Mouse (Mus musculus) B cell, adult 2 months (primary cell): ENCODE results near the gene Fam20c.

Experiments
- DNase-seq, 2 experiments: peaks; one replicate each; pipeline ENCODE4 v3.0.0; 2022

The Fam20c gene

DNA sequence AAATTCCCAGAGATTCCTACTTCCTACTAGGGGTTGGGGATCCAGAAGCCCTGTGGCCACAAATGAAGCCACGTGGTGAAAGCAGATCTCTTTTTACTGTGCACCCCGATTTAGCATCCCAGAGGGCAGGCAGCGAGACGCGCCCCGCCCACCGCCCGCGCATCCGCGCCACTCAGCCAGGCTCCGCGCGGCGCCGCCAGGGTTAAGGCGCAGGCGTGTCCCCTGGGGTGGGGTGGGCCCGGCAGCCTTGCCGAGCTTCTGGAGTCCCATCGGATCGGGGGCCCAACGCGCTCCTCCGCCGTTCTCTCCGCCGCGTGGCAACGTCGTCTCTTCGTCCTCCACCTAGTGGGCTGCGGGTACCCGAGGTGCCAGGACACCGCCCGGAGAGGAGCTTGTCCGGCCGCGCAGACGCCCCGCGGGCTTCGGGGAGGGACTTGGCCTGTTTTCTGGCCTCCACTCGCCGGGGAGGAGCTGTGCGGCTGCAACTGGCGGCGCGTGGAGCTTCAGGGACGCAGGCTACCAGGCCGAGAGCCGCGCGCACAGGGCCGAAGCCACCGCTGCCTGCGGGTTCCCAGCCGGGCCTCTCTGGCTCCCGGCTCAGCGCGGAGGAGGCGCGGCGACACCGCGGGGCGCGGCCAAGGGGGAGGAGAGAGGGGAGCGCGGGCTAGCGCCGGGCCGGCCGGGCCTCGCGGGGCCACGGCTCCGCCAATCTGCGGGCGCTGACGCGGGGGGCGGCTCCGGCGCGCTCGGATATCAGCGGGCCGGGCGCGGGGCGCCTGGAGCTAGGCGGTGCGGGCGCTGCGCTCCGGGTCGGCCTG, at the start of gene Fam20c:
Gene Fam20c (plus strand): TSS at position 212 of the 818 bp plus-strand sequence.
- no peak for DNase-seq

DNA sequence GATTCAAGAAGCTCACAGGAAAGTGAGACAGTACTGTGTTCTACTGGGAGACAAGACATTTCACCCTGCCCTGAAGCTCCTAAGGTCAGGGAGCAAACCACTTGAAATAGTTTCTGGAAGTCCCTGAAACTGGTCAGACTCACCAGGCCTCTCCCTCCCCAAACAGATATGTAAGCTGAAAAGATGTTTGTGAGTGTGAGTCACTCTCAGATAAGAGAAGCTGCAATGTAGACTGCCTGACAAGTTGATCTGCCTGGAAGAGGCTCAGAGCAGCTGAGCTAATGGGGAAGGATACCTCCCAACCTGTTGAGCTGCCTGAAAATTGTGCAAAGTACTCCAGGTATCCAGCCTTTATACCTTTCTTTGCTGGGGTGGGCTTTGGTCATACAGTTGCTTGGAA, 46.9 kb upstream of the Fam20c start:
- no peak for DNase-seq

DNA sequence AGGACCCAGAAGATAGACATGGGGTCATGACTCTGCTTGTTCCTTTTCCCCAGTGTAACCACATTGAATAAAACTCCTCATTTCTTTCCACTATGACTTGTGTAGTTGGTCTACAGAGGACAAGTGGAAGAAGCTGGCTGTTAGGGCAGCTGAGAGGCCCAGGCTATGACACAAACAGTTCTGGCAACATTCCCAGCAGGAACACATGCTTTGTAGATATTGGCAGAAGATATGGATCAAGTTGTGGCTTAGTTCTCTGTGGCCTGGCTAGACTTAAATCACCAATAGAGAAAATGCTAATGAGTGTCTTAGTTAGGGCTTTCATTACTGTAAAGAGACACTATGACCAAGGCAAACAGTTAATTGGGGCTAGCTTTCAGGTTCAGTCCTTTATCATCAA, 45.7 kb upstream of the Fam20c start:
- no peak for DNase-seq

DNA sequence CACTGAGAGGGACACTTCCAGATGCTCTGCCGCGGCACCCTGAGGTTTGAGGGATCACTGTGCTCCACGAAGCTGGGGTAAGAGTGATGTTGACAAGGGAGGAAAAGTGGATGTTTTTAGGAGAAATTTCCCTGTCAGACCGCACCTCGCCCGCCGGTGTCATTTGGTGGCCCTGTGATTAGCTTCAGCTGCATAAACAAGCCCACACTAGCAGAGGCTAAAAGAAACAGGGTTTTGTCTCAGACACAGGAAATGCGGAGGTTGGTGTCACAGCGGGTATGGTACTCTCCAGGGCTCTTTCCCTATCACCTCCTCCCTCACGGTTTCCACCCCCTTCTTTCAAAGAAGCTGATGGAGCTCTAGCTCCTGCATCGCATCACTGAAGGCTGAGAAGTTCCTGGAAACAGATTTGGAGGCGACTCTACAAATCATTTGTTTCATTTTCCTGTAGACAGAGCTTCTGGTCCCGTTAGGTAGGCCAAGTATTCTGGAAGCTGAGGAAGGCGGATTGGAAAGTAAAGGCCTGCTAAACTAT, 38.7 kb upstream of the Fam20c start:
- no peak for DNase-seq

DNA sequence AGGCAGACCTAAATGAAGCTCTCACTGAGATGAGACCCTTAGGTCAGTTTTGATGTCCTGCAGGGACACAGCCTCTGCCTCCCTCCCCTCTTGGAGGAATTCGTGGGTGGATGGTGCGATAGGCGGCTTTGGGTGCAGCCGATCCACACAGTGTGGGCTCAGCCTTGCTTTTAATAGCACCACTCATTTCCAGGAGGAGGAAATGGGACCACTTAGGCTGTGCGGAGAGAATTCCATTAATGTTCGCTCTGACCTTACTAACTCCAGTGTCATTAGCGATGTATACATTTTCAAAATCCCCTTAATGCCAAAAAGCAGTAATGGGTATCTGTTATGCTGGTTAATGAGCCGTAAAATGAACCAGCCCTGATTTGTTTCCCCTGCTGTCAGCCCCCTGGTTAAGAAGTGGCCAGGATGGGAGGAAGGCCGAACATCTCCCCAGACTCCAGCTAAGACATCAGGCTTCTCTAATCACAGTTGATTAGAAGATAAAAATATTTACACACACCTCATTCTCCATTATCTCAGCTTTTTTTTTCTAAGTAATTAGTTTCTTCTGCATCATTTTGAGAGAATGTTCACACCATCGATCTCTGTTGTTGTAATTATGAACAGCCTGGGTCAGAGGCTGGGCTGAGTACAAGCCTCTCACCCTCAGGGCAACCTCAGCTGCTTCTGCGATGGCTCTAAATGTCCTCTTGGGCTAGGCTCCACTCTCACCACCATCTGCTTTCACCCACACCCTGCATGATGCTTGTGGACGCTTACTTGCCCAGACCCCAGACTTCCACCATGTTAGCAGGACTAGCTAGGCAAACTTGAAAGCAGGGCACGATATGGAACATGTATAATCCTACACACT, 33.8 kb upstream of the Fam20c start:
- no peak for DNase-seq

DNA sequence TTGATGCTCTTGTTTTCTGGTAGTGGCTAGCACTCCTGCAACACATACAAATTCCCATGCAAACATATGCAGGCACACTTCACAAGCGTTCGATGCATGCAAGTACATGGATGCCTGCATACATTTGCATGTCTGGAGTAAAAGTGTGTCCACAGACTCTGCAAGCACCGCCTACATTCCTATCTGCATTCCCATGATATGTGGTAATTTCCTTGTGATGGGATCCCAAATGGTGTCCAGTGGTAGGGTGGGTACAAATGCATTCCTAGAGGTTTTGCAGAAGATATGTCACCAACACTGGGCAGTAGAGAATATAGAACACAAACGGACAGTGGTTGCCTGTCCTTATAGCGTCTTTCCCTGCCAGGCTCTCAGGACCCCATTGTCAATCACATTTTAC, 29.9 kb upstream of the Fam20c start:
- DNase-seq: no peak

DNA sequence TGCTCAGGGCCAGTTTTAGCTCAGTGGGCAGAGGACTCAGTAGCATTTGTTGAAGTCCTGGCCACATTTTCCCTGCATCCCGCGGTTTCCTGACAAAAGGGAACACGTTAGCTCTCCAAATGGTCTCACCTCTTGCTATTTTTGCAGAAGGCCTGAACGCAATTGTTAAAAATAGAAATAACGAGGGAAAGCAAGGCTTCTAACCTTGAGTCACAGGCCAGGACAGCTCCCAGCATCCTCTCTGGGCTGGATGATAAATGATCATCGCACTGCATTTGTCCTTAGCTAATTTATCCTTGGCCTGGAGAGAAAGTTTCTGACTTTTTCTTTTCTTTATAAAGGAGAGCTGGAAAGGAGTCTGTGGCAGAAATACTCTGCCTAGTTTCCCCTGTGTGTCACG, 29.2 kb upstream of the Fam20c start:
- DNase-seq: no peak

DNA sequence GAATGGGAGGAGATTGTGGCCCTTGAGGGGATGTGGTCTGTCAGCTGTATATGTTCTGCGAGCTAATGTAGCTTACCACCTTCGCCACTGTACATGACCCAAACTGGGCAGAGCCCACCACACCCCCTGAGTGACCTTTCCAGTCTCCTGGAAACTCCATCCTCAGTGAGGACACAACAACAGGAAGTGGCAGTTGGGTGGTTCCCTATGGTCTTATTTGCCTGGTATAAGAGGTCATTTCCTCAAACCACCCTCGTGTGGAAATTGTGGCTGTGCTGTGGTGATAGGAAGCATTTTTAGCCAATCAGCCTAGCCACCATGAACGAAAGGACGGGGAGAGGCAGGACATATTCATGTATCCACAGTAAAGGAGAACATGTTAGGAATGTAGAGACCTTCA, 23.5 kb upstream of the Fam20c start:
- no peak for DNase-seq

DNA sequence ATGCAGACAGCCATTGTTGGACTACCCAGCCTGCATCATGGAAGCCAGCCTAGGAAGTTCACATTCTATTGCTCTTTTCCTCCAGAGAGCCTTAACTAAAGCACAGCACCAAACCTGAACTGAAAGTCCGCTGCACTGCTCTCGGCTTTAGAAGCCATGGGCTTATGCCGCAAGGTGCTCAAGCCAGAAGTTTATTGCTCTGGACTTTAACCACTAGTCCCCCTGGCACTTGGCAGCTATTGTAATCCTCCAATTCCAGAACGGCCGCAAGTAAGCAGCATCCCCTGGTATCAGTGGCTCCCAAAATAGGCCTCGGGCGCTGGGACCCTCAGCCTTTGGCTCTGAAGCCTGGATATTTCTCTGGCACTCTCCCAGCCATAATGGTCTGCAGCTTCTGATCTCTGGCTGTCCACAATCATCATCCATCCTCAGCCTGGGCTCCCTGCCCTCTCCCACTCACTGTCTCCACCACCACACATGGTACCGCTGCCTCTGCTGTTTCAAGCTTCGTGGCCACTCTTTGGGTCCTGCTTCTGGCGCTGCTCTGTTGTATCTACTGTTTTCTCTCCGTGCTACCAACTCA, 20.9 kb upstream of the Fam20c start:
- DNase-seq: no peak

DNA sequence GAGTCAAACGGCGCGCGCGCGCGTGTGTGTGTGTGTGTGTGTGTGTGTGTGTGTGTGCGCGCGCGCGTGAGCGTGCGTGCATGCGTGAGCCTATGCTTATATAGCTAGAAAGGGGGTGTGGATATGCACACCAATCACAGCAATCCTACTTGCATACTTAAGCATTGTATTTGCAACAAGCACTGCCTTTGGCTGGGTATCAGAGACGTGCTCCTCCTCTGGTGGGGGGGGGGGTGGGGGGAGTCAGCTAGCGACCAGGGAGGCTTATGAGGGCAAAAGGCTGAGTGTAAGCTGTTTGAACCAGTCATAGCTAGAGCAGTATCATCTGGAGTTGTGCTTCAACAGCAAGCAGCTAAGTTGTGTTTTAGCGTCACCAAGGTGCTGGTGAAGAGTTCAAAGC, 20.3 kb upstream of the Fam20c start:
- DNase-seq: no peak

DNA sequence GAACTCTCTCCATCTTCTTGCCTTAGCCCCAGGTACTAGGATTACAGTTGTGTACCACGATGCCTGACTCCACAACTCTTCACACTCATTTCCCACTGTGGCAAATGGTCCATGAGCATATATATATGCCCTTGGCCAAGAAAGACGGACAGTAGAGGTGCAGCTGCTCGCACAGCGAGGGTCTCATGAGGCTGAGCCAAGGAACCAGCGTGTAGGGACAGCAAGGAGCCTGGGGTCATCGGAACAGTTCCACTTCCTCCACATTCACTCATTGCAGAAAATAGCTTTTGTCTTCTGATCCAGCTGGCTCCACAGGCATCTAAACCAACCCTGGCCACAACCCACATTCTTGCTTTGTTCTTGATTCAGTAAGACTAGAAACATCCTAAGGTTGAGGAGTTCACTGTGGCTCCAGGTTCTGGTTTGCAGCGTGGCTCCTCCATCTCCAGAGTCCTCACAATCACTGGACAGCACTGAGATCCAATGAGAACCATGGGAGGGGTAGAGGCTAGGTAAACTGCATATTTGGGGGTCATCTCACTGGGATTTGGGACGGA, 19.0 kb upstream of the Fam20c start:
- no peak for DNase-seq

DNA sequence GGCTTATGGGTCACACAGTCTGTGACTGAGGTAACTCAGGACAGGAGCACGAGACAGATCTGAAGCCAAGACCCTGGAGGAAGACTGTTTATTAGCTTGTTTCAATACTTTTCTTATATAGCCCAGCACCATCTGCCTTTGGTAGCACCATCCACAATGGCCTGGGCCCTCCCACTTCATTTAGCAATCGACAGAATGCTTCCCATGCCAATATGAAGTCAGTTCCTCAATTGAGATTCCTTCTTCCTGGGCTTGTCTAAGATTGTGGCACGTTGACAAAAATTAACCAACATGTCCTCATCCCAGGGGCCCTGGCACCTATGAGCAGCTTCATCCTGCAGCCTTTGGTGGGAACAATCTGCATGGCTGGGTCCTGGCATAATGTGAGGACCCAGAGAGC, 14.2 kb upstream of the Fam20c start:
- DNase-seq: no peak

DNA sequence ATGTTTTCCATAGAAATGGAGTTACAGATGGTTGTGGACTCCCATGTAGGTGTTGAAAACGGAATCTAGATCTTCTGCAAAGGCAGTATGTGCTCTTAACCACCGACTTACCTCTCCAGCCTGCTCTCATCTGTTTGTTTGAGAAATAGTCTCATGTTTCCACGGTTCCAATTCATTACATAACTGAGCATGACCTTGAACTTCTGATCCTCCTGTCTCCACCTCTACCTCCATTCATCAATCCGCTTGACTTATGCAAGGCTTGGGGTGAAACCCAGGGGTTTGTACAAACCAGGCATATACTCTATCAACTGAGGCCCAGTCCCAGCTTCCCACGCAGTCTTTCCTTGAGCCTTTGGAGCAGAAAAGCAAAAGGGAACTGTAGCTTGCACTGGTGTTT, 12.8 kb upstream of the Fam20c start:
- DNase-seq: no peak

DNA sequence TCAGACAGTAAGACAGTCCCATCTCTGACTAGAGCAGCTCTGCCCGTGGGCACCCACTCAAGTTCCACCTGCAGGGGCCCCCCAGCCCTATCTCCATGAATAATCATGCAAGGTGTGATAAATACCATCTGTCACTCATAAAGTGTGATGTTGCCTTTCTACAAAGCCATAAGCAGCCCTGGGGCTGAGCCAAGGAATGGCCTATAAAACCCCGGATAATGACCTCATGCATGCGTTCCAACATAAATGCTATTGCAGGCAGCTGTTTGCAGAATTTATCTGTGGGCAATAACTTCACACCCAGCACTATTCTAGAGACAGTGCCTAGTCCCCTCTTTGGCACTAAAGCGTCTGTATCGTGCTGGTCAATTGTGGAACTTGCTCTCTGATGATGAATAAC, 12.0 kb upstream of the Fam20c start:
- DNase-seq: no peak

DNA sequence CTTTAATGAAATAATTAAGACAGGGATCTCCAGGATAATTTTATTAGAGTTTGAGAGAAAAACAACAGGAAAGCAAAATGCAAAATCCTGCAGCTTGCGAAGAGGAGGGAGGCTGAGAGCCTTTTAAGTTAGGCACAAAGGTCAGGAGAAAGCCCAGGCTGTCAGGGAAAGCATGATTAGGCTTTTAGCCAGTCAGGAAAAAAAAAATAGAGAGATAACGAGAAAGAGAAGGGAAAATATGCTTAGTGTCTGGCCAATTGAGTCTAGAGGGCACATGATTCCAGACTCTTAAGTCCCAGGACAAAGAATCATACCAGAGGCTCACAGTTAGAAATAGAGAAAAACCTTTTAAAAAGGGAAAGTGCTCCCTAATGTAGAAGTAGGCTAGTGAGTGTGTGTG, 10.7 kb upstream of the Fam20c start:
- no peak for DNase-seq

DNA sequence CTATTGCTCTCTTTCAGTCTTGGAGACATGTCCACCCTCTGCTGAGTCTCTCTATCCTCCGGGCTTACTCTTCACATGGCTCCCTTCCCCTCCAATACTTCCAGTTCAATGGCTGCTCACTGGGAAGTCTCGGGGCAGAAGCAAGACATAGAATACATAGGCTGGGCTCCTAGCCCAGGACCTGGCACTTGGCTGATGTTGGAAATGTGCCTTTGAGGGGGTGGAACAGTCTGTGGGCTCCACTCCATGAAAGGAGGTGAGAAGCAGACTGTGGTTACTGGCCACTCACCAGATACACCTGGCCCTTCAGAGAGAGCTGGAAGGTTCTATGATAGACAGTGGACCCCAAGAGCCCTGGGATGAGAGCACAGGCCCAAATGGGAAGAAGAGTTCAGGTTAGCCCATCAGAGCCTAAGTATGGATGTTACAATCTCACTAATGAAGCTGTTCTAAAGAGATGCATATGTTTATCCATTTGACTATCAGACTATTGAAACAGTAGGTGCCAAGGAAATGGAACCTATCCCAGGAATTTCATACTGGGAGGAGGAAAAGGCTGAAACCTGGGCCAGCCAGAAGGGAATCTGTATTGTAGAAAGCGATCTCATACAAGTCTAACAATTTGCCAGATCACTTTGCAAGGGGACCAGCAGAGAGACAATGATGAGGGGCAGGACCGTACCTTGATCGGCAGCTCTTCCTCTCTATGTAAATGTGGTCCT, 8.8 kb upstream of the Fam20c start:
- DNase-seq: no peak

DNA sequence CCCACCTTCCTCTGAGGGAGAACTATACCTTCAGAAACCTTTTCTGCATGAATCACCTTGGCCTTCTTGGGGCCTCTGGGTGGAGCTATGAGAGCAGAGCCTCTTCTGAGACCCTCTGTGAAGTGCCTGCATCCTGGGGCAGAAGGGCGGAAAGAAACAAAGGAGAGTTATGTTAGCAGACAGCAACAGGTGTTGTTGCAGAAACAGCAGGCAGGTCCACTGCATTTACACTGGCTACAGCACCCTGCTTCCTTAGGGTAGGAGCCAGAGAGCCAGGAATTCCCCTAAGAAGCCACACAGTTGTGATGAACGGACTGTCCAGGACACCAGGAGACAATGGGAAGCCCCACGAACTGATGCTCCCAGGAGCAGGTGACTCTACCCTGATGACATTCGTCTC, 1.0 kb upstream of the Fam20c start:
- DNase-seq: no peak

DNA sequence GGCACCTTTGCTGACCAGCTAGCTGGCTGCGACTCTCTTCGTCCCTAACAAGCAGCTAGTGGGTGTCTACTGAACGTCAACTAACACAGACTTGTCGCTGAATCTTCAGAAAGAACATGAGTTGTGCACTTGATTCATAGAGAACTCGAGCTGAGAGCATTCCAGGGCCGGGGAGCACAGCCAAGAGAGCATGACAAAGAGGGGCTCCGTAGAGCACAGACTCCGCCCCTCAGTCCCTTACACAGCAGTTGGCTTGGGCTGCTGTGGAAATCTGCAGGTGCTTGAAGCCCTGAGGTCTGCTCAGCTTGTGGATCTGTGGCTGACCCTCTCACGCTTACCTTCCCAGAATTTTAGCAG, 390 bp upstream of the Fam20c start:
- DNase-seq: no peak

DNA sequence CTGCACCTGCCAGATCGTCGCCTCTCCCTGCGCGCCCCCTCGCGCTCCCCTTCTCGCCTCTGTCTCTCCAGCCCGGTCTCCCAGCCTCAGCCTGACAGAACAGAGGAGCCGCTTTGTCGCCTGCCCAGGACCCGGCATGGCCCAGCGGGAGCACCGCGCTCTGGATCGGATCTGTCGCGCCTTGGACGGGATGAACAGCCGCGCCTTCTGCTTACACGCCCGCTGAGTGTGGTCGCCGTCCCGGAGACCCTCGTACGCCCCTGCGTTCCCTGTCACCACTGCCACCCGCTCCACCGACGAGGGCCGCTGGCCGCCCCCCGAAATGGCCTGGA, 773 bp downstream of the Fam20c start:
- no peak for DNase-seq

DNA sequence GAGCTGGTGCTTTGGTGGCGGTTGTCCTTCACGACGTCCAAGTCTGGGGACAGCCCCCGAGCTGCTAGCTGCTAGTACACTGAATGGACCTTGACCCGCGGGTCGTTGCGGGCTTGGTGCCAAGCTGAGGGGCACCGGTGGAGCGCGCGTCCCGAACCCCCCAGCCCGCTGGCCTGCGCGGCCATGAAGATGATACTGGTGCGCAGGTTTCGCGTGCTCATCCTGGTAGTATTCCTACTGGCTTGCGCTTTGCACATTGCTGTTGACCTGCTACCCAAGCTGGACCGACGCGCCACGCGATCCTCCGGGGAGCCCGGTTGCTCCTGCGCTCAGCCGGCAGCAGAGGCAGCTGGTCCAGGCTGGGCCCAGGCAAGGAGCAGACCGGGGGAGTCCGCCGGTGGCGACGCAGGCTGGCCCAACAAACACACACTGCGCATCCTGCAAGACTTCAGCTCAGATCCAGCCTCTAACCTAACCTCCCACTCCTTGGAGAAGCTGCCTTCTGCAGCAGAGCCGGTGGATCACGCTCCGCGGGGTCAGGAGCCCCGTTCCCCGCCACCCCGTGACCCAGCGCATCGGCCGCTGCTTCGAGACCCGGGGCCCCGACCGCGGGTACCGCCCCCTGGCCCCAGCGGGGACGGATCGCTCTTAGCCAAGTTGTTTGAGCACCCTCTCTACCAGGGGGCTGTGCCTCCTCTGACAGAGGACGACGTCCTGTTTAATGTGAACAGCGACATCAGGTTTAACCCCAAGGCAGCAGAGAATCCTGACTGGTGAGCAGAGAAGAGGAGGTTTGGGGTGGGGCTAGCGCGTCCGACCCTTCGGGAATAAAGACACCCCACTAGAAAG, 1.4 kb downstream of the Fam20c start:
- no peak for DNase-seq

DNA sequence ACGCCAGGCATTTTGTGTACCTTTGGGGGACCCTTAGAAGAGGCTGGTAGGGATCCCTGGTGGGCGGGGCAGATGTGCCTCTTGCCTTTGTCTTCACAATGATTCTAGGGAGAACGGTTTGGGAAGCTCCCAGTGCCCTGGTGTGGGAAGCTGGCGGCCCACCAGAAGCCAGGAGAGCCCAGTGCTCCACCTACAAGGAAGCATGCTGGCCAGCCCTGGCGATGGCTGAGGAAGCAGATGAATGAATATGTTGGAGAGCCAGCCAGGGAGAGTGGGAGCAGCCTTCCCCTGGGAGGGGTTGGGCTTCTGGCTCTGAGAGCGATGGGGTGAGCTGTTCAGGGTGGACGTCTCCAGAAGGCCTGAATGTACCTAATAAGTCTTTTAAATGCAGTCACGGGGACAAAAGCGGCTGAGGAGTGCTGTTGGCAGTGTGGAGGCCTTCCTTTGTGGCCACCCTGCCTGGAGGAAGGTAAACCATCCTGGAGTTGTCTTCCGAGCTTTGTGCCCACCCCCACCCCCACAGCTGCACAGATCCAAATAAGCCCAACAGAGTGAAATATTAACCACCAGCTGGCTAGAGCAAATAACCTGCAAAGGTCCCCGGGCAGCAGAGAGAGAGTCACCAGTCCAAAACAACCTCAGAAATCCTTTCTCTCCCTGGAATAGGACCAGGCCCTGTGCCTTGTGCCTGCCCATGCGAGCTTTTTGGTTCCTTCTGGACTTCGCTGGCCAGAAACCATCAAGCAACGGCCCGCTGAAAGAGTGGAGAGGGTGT, 2.2 kb downstream of the Fam20c start:
- no peak for DNase-seq
